Mouse (Mus musculus): ENCODE data around the gene Cmtm8. TPM values are rescaled to one million over a fixed set of nuclear protein-coding genes. Genes with fewer than 3 reads are reported as not detected.

Gene Cmtm8
- total and polyA plus RNA-seq, 3 experiments: 1.9 to 7.9 TPM; not detected in 1

- TF ChIP-seq MAFK (IDR thresholded peaks at IDR 0.05; ENCODE audit: borderline replicate concordance, low read depth, low read length) (no peak), MYC (IDR thresholded peaks at IDR 0.05; ENCODE audit: low read depth, low read length) (no peak; the same call in 1 of the 2 replicates), POLR2A (IDR thresholded peaks at IDR 0.05; ENCODE audit: control insufficient read depth in 1 of 2, insufficient read depth in 1 of 2, low read depth in 1 of 2, low read length in 2 of 2, poor library complexity in 1 of 2) (peak in 1 of 2 experiments; percentile 62; a peak in 2 of 4 replicates), TBP (IDR thresholded peaks at IDR 0.05; ENCODE audit: low read depth, low read length) (peak; percentile 82), ZC3H11A (IDR thresholded peaks at IDR 0.05; ENCODE audit: low read depth, low read length) (no peak), ELF1 (IDR thresholded peaks at IDR 0.05; ENCODE audit: low read depth, low read length) (peak; percentile 83), ZNF384 (IDR thresholded peaks at IDR 0.05; ENCODE audit: low read depth, low read length) (no peak), NELFE (IDR thresholded peaks at IDR 0.05; ENCODE audit: low read depth, low read length) (peak; percentile 54), SMC3 (IDR thresholded peaks at IDR 0.05; ENCODE audit: low read depth, low read length) (no peak), CTCF (IDR thresholded peaks at IDR 0.05 in 2 of 3, conservative IDR thresholded peaks at IDR 0.05 in 1 of 3; ENCODE audit: control insufficient read depth in 1 of 3, insufficient read depth in 1 of 3, low read depth in 2 of 3, low read length in 3 of 3, poor library complexity in 1 of 3, severe bottlenecking in 1 of 3) (no peak), E2F4 (IDR thresholded peaks at IDR 0.05; ENCODE audit: borderline replicate concordance, low read depth, low read length) (no peak), ZKSCAN1 (IDR thresholded peaks at IDR 0.05; ENCODE audit: low read depth, low read length) (no peak), ETS1 (IDR thresholded peaks at IDR 0.05; ENCODE audit: low read depth, low read length) (peak; percentile 30; the same call in 1 of the 2 replicates)
Measured at GRCm38 (mm10) chr9:114780746-114781525, 63.0 kb downstream of the Cmtm8 start (continued).

- H3K4me1 ChIP-seq (ENCODE audit: control insufficient read depth in 1 of 2, insufficient read depth in 2 of 2, low read length in 2 of 2): peaks cover 19 to 38% of the 10 kb centered on the region in 2 experiments
- peaks cover 8 to 51% of the 10 kb centered on the region in 2 experiments for H3K36me3 ChIP-seq (ENCODE audit: control insufficient read depth in 1 of 2, insufficient read depth in 2 of 2, low read length in 2 of 2)
- peak overlapping the region; percentile 95 for H3K27ac ChIP-seq (ENCODE audit: control insufficient read depth, low read depth, low read length)
Measured at GRCm38 (mm10) chr9:114779984-114780745, 63.8 kb downstream of the Cmtm8 start.

More at GRCm38 (mm10) chr9:114779984-114780745, 63.8 kb downstream of the Cmtm8 start:
- Histone ChIP-seq H3K27me3 (ENCODE audit: control insufficient read depth in 1 of 2, insufficient read depth in 2 of 2, low read length in 2 of 2) (no peaks in the 10 kb centered on the region), H3K9ac (ENCODE audit: control insufficient read depth, low read depth, low read length, poor library complexity, severe bottlenecking) (peak overlapping the region; percentile 97), H3K79me2 (ENCODE audit: control insufficient read depth, insufficient read depth, low read length, poor library complexity) (peaks cover 64% of the 10 kb centered on the region), H3K4me3 (ENCODE audit: control insufficient read depth in 1 of 2, insufficient read depth in 1 of 2, low read depth in 2 of 2, low read length in 2 of 2) (peak overlapping the region; percentile 83 to 91), H3K9me3 (replicated peaks; ENCODE audit: insufficient read depth, low read length) (no peaks in the 10 kb centered on the region)
- peak; percentile 69 for DNase-seq (ENCODE audit: low read depth, low spot score)
- TF ChIP-seq GATA1 (IDR thresholded peaks at IDR 0.05; ENCODE audit: low read depth, low read length) (0 out of 2 replicates have a peak, but pooled peaks have one; percentile 44), POLR2AphosphoS2 (IDR thresholded peaks at IDR 0.05; ENCODE audit: low read length) (peak; percentile 16; the same call in 1 of the 2 replicates), TBP (IDR thresholded peaks at IDR 0.05; ENCODE audit: low read depth, low read length) (peak; percentile 56), TCF12 (IDR thresholded peaks at IDR 0.05; ENCODE audit: low read depth, low read length) (peak; percentile 58; the same call in 1 of the 2 replicates), EP300 (IDR thresholded peaks at IDR 0.05; ENCODE audit: low read depth in 1 of 2, low read length in 2 of 2) (peak in 1 of 2 experiments; percentile 63; a peak in 2 of 4 replicates), SMC3 (IDR thresholded peaks at IDR 0.05; ENCODE audit: low read depth, low read length) (no peak), TAL1 (IDR thresholded peaks at IDR 0.05; ENCODE audit: low read length) (0 out of 2 replicates have a peak, but pooled peaks have one; percentile 9), USF2 (IDR thresholded peaks at IDR 0.05; ENCODE audit: borderline replicate concordance in 1 of 2, insufficient read depth in 1 of 2, low read depth in 1 of 2, low read length in 2 of 2) (no peak), POLR2AphosphoS5 (IDR thresholded peaks at IDR 0.05; ENCODE audit: borderline replicate concordance, low read depth, low read length) (no peak), POLR2A (IDR thresholded peaks at IDR 0.05; ENCODE audit: control insufficient read depth in 1 of 2, insufficient read depth in 1 of 2, low read depth in 1 of 2, low read length in 2 of 2, poor library complexity in 1 of 2) (peak in 1 of 2 experiments; percentile 58; a peak in 2 of 4 replicates), MAZ (IDR thresholded peaks at IDR 0.05; ENCODE audit: low read depth, low read length) (peak; percentile 86; the same call in 1 of the 2 replicates), ETS1 (IDR thresholded peaks at IDR 0.05; ENCODE audit: low read depth, low read length) (peak; percentile 24; the same call in 1 of the 2 replicates), CHD1 (IDR thresholded peaks at IDR 0.05; ENCODE audit: low read depth, low read length) (peak; percentile 8; the same call in 1 of the 2 replicates)
